Mouse (Mus musculus) Muller cell, postnatal 12 days (primary cell): ENCODE results near the gene 1700037H04Rik.
"Not testable (repeated sequence)": the region's sequence is repeated elsewhere in the genome, so short reads cannot be mapped to it uniquely, and the experiment has no call there.

ENCODE experiments used
- DNase-seq: peaks from one replicate; pipeline ENCODE4 v3.0.0-alpha.2; 2015; ENCODE audit errors: inconsistent ontology term

1700037H04Rik gene

DNA sequence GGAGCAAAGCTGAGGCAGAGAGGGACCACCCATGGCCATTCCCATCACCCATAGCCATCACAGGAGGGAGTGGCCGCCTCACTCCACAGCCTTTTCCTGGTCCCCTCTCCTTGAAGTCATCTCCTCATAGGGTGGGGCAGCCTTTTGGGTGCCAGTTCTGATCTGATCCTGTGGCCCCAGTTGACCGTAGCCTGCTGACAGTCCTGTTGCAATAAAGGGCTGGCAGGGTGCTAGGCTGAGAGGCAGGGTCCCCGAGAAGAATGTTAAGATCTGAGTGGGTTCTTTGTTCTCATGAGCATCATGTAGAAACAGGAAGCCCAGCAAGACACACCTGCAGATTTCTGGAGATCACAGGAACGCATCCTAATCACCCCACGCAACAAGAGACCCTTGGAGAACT, 31.7 kb downstream of the 1700037H04Rik start:
- no peak for DNase-seq

- peak; percentile 9 for DNase-seq
Measured at GRCm38 (mm10) chr2:131127161-131127730, 32.6 kb downstream of the 1700037H04Rik start, which contains the start of gene Hspa12b. TSS of gene Hspa12b (plus strand) at chr2:131127280.

DNA sequence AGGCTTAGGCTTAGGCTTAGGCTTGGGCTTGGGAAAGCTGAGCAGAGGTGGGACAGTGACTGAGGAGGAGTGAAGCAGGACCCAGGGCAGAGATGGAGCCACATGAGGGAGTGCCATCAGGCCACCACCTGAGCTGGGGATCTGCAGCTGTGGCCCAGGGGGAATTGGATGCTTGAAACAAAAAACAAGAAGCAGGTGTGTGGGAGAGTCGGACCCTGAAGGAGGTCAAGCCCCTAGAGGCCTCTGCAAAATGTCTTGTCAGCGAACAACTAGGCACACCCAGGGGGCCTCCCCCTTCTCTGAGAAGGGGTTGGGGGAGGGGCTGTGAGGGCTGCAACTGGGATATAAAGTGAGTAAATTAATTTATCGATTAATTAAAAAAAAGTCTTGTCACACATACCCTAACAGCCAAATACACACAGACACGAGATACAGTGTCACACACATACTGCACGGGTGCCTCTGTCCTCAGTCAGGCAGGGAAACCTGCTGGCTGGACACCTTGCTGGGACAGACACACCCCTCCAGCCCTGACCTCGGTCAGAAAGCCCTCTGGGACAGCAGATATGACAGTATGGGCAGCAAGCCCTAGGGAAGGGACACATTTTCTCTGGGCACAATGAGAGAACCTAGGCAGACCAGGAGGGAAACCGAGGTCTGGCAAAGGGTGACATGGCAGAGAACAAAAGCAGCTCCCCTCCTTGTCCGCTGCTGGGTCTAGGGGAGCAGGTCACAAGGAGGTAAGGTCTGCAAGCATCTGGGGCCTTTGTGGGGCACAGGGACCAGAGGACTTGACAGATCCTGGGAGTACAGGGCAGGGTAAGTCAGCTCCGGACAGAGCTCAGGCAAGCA, 33.7 kb downstream of the 1700037H04Rik start:
- no peak for DNase-seq

DNA sequence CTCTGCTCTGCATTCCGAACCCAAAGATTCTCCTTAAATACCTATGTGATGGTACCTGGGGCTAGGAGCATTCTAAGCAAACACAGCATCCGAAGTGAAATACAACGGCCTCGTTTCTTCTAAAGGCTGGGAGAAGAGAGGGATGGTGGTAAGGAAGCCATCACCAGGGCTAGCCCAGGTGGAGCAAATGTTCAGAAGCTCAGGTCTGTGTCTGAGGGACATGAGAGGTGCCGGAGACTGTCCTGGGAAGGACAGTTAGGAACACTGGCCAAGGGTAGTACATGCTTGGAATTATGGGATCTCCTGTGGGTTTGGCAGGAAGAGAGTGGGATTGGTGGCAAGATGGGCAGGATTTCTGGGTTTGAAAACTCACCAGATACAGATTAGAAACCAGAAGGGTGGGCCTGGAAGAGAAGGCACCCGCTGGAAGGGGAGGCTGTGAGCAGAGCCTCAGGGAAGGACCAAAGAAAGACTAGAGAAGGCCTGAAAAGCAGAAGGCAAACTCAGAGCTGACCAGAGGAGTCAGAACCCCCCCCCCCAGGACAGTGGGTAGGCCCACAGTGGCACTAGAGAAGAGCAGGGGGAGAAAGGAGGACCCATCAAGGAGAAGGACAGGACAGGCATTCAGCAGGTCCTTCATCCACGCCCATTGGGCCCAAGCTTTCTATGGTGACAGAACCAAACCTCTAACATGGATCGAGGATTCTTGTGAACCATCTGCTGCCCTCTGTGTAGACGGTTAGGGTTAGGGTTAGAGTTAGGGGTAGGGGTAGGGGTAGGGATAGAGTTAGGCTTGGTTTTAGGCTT, 34.5 kb downstream of the 1700037H04Rik start:
- no peak for DNase-seq

DNA sequence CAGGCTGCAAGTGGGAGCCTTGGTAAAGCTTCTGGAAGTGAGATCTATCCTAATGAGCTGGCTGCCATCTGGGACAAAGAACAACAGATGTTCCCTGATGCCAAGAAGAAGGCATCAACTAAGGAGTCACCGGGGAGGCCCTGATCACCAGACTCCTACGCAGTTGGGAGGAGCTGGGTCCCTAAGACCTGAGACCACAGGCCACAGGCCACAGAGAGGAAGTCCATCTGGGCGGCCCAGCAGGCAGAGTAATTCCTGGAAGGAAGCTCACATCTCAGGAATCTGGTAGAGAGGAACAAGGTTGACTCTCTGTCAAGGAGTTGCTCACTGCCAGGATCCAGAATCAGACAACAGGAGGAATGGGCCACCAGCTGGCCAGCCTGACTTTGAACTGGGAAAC, 35.7 kb downstream of the 1700037H04Rik start:
- DNase-seq: no peak

GRCm38 (mm10) chr2:131118968-131119574, 40.8 kb downstream of the 1700037H04Rik start:
- no peak for DNase-seq

DNA sequence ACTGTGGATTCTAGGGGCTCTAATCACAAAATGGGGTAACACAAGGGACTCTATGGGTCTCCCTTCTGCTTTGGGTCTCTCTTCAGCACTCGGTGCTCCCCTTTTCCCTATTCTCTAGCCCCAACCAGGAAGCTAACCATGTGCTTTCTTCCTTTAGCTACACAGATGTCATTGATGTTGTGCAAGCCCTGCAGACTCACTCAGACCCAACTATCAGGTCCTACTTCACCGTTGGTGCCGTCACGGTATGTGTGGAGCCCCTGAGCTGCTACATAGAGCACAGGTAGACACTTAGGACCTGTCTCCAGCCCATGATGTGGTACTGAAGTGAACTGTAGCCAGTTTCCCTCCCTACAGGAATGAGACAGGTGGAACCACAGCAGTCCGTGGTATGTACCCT, 53.9 kb downstream of the 1700037H04Rik start:
- DNase-seq: no peak

- not testable (repeated sequence) for DNase-seq
Measured at GRCm38 (mm10) chr2:131105061-131105460, 54.8 kb downstream of the 1700037H04Rik start.

- no peak for DNase-seq
Measured at GRCm38 (mm10) chr2:131104021-131104420, 55.9 kb downstream of the 1700037H04Rik start.

DNA sequence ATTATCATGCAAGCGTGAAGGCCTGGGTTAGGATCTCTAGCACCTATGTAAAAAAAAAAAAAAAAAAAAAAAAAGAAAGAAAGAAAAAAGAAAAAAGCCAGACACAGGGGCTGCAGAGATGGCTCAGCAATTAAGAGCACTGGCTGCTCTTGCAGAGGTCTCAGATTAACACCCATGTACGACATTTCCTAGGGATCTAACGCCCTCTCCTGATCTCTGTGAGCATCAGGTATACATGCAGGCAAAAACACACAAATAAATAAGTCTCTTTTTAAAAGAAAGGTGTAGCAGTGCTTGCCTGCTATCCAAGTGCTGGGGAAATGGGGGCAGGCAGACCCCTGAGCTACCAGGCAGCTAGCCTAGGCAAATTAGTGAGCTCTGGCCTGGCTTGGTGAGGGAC, 58.4 kb downstream of the 1700037H04Rik start:
- no peak for DNase-seq

- DNase-seq: no peak
Measured at GRCm38 (mm10) chr2:131097087-131097486, 62.8 kb downstream of the 1700037H04Rik start.
